Mouse (Mus musculus) thymus, adult 2 months (tissue): Measurements from ENCODE around the gene Pcsk5.

ENCODE experiments used
- CTCF ChIP-seq: fragments of 200-500 bp; IDR thresholded peaks from 2 replicates; pipeline ENCODE4 v1.5.1; 2012; ENCODE audit warnings: mild to moderate bottlenecking, control low read depth, low read length, moderate library complexity, borderline replicate concordance; ENCODE audit not compliant: control insufficient read depth, poor library complexity, insufficient read depth; ENCODE audit errors: extremely low read depth
- POLR2A ChIP-seq: fragments of 200-500 bp; IDR thresholded peaks from 2 replicates; pipeline ENCODE4 v1.6.1; 2012; ENCODE audit warnings: mild to moderate bottlenecking, low read length, control low read depth, moderate library complexity; ENCODE audit not compliant: control insufficient read depth, poor library complexity, insufficient read depth; ENCODE audit errors: extremely low read depth

DNA sequence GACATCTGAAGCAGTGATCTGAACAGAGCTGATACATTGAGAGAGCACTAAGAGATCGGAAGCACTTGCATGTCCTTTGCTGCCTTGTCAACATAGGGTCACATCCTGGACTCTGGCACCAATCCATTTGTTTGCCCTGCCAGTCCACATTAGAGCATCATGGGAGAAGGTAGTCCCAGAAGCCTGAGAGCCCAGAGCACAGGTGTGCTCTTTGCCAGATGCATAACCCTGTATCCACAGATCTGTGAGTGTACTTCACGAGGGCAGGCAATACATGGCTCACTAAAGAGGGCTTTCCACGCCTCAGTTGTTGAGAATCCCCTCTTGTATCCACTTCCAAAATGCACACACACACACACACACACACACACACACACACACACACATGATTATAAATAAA, 346.1 kb downstream of the Pcsk5 start:
- TF ChIP-seq POLR2A (no peak), CTCF (no peak)
